Mouse (Mus musculus): Measurements from ENCODE around the gene Zmiz1. TPM values are rescaled to one million over a fixed set of nuclear protein-coding genes. Genes with fewer than 3 reads are reported as not detected.

Gene Zmiz1
- total and polyA plus RNA-seq, 3 experiments = 3.7 to 45.8 (median 11.1) TPM

GRCm38 (mm10) chr14:25654401-25655197, 195.6 kb downstream of the Zmiz1 start:
- DNase-seq (ENCODE audit: extremely low read depth) = no peak
- H3K4me1 ChIP-seq (ENCODE audit: control insufficient read depth in 1 of 2, insufficient read depth in 2 of 2) = peaks cover 0 to 10% of the 10 kb centered on the region in 2 experiments; a peak in 2 of 4 replicates
- H3K9me3 ChIP-seq (replicated peaks; ENCODE audit: low read length) = no peaks in the 10 kb centered on the region
- dilution Hi-C loops (cut with MboI; ENCODE audit: extremely low pct_ligation_motif_present, extremely low pct_unique_long_range_greater_than_20kb, low sequenced_read_pairs) (no loop called here), in situ Hi-C loops (cut with MboI; ENCODE audit: low pct_ligation_motif_present, low pct_unique_long_range_greater_than_20kb, low sequenced_read_pairs) (no loop called here)
- H3K9ac ChIP-seq (ENCODE audit: insufficient read depth, low read depth) = no peak overlapping the region
- H3K27ac ChIP-seq (ENCODE audit: insufficient read depth, low read depth) = no peak overlapping the region
- H3K36me3 ChIP-seq (replicated peaks in 1 of 2; ENCODE audit: control insufficient read depth in 1 of 2, insufficient read depth in 1 of 2, low read length in 1 of 2) = peaks cover 95 to 99% of the 10 kb centered on the region in 2 experiments
- no peak overlapping the region for H3K4me2 ChIP-seq (ENCODE audit: insufficient read depth, low read depth, poor library complexity, severe bottlenecking)
- no peaks in the 10 kb centered on the region for H3K79me2 ChIP-seq (replicated peaks; ENCODE audit: control insufficient read depth, extremely low read depth, insufficient read depth, poor library complexity, severe bottlenecking)
- no peak overlapping the region for H3K4me3 ChIP-seq (replicated peaks in 1 of 3; ENCODE audit: low read depth in 2 of 3, low read length in 2 of 3, poor library complexity in 1 of 3)
- no peaks in the 10 kb centered on the region for H3K27me3 ChIP-seq (replicated peaks)
- TF ChIP-seq POLR2A (IDR thresholded peaks at IDR 0.05; ENCODE audit: low read depth, low read length) = no peak
- no peak for TF ChIP-seq ELF1 (IDR thresholded peaks at IDR 0.05; ENCODE audit: low read depth, low read length)
- no peak for TF ChIP-seq IRF4 (IDR thresholded peaks at IDR 0.05; ENCODE audit: low read depth, low read length)
- TF ChIP-seq TBP (conservative IDR thresholded peaks at IDR 0.05; ENCODE audit: low read depth, low read length) = no peak
- no peak for TF ChIP-seq EP300 (IDR thresholded peaks at IDR 0.05; ENCODE audit: low read length)
- no peak for TF ChIP-seq MAFK (IDR thresholded peaks at IDR 0.05; ENCODE audit: insufficient replicate concordance, low read length)

DNA sequence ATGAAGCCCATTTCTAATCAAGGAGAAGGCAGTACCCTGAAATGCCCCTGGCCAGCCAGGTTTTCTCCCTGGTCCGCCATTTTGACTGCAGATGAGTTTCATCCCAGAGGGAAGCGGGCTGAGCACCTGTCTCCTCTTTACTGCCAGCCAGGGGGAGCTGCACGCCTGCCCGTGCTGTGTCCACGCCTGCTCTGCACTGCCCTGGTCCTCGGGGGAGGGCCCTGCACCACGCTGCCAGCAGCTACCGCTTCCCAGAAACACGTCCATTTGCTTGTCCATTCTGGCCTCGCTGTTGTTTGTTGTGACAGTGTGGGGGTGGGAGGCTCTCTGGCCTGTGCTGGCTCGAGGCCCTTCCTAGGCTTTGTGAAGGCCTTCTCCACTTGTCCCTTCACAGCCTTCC, 201.7 kb downstream of the Zmiz1 start:
- H3K4me2 ChIP-seq (ENCODE audit: insufficient read depth, low read depth, poor library complexity, severe bottlenecking) = no peak overlapping the region
- no peaks in the 10 kb centered on the region for H3K27me3 ChIP-seq (replicated peaks)
- no peaks in the 10 kb centered on the region for H3K79me2 ChIP-seq (replicated peaks; ENCODE audit: control insufficient read depth, extremely low read depth, insufficient read depth, poor library complexity, severe bottlenecking)
- no peak overlapping the region for H3K27ac ChIP-seq (ENCODE audit: insufficient read depth, low read depth)
- dilution Hi-C loops (cut with MboI; ENCODE audit: extremely low pct_ligation_motif_present, extremely low pct_unique_long_range_greater_than_20kb, low sequenced_read_pairs) = no loop called here
- no peak for DNase-seq (ENCODE audit: extremely low read depth)
- TF ChIP-seq USF1 (IDR thresholded peaks at IDR 0.05; ENCODE audit: low read depth, low read length) (no peak), USF2 (conservative IDR thresholded peaks at IDR 0.05; ENCODE audit: low read depth, low read length) (no peak), NELFE (IDR thresholded peaks at IDR 0.05; ENCODE audit: low read depth, low read length) (no peak), SIN3A (IDR thresholded peaks at IDR 0.05; ENCODE audit: low read length) (no peak), ZKSCAN1 (IDR thresholded peaks at IDR 0.05; ENCODE audit: borderline replicate concordance, low read depth, low read length) (no peak), RCOR1 (conservative IDR thresholded peaks at IDR 0.05; ENCODE audit: low read depth, low read length) (no peak), TBP (conservative IDR thresholded peaks at IDR 0.05; ENCODE audit: low read depth, low read length) (no peak), POLR2A (IDR thresholded peaks at IDR 0.05; ENCODE audit: low read depth, low read length) (no peak), JUN (IDR thresholded peaks at IDR 0.05; ENCODE audit: insufficient read depth, low read depth, low read length) (no peak), RAD21 (IDR thresholded peaks at IDR 0.05; ENCODE audit: low read depth, low read length) (no peak), MEF2A (IDR thresholded peaks at IDR 0.05; ENCODE audit: borderline replicate concordance, low read depth, low read length) (no peak), IRF4 (IDR thresholded peaks at IDR 0.05; ENCODE audit: low read depth, low read length) (no peak), TCF12 (IDR thresholded peaks at IDR 0.05; ENCODE audit: low read depth, low read length) (no peak), CTCF (conservative IDR thresholded peaks at IDR 0.05 in 1 of 2, IDR thresholded peaks at IDR 0.05 in 1 of 2; ENCODE audit: low read depth in 2 of 2, low read length in 2 of 2) (no peak), MAX (IDR thresholded peaks at IDR 0.05; ENCODE audit: low read length) (no peak)
- peaks cover 0 to 9% of the 10 kb centered on the region in 2 experiments; a peak in 1 of 4 replicates for H3K4me1 ChIP-seq (ENCODE audit: control insufficient read depth in 1 of 2, insufficient read depth in 2 of 2)
- H3K9me3 ChIP-seq (replicated peaks; ENCODE audit: low read length) = no peaks in the 10 kb centered on the region
- H3K4me3 ChIP-seq (replicated peaks in 1 of 3; ENCODE audit: low read depth in 2 of 3, low read length in 2 of 3, poor library complexity in 1 of 3) = no peak overlapping the region
- peaks cover 95 to 98% of the 10 kb centered on the region in 2 experiments for H3K36me3 ChIP-seq (replicated peaks in 1 of 2; ENCODE audit: control insufficient read depth in 1 of 2, insufficient read depth in 1 of 2, low read length in 1 of 2)
- H3K9ac ChIP-seq (ENCODE audit: insufficient read depth, low read depth) = no peak overlapping the region
- in situ Hi-C loops (cut with MboI; ENCODE audit: low pct_ligation_motif_present, low pct_unique_long_range_greater_than_20kb, low sequenced_read_pairs) = no loop called here

Data from CH12.LX (cell line).